Mouse (Mus musculus) midbrain, embryonic 13.5 days (tissue): ENCODE data around the gene Fkbp11. TPM values are rescaled to one million over a fixed set of nuclear protein-coding genes. Genes with fewer than 3 reads are reported as not detected.

Experiments
- ATAC-seq: fragments of 200-750 bp; cut with Nextera tagmentation; 2 replicates; pipeline ENCODE4 v1.8.0; 2017; ENCODE audit warnings: mild to moderate bottlenecking, moderate TSS enrichment, moderate library complexity
- H3K27ac ChIP-seq: fragments of 300-500 bp; sonication (generic); 2 replicates; pipeline ENCODE4 v1.5.1; 2015; ENCODE audit warnings: inconsistent platforms, mild to moderate bottlenecking, moderate library complexity
- H3K27me3 ChIP-seq: fragments of 300-500 bp; sonication (generic); 2 replicates; pipeline ENCODE4 v1.6.1; 2015; ENCODE audit warnings: mild to moderate bottlenecking, inconsistent platforms
- H3K36me3 ChIP-seq: fragments of 300-500 bp; sonication (generic); 2 replicates; pipeline ENCODE4 v1.6.1; 2015; ENCODE audit warnings: mild to moderate bottlenecking, inconsistent platforms
- H3K4me1 ChIP-seq: fragments of 300-500 bp; sonication (generic); replicated peaks from 2 replicates; pipeline ENCODE4 v1.6.1; 2015; ENCODE audit warnings: inconsistent platforms
- H3K4me2 ChIP-seq: fragments of 300-500 bp; sonication (generic); replicated peaks from 2 replicates; pipeline ENCODE4 v1.6.1; 2015; ENCODE audit warnings: moderate library complexity, mild to moderate bottlenecking, inconsistent platforms
- H3K4me3 ChIP-seq: fragments of 300-500 bp; sonication (generic); replicated peaks from 2 replicates; pipeline ENCODE4 v1.5.1; 2015; ENCODE audit warnings: mild to moderate bottlenecking, inconsistent platforms
- H3K9ac ChIP-seq: fragments of 300-500 bp; sonication (generic); replicated peaks from 2 replicates; pipeline ENCODE4 v1.6.1; 2015; ENCODE audit warnings: mild to moderate bottlenecking, inconsistent platforms
- H3K9me3 ChIP-seq: fragments of 300-500 bp; sonication (generic); 2 replicates; pipeline ENCODE4 v1.6.1; 2016; ENCODE audit warnings: mild to moderate bottlenecking, inconsistent platforms
- WGBS: fragments of 180-500 bp; shearing (Covaris S2); methylation state at CpG from one replicate; pipeline ENCODE4 v1.1.7; 2015; 5-methylcytosine and 5-hydroxymethylcytosine counted together
- polyA plus RNA-seq: library from polyadenylated mRNA; unstranded; fragments of >200 nt; fragmentation: Nextera tagmentation; extraction: Ambion mirVana; gene quantifications from 2 replicates; pipeline ENCODE4 v1.2.1, GENCODE M21; 2015

The Fkbp11 gene
- polyA plus RNA-seq, 1 experiment from 2014 or later: 4.1 TPM

GRCm38 (mm10) chr15:98736521-98736920 is 8.5 kb upstream of the Fkbp11 start:
- no peak overlapping the region for H3K9ac ChIP-seq
- no peak for ATAC-seq
- no peak overlapping the region for H3K4me3 ChIP-seq
- H3K4me1 ChIP-seq: no peaks in the 10 kb centered on the region
- WGBS: 92% methylated on average over 10 of the region's 10 CpGs
- no peaks in the 10 kb centered on the region for H3K9me3 ChIP-seq
- H3K27ac ChIP-seq: no peak overlapping the region
- no peak overlapping the region for H3K4me2 ChIP-seq
- peaks cover 66% of the 10 kb centered on the region for H3K36me3 ChIP-seq
- no peaks in the 10 kb centered on the region for H3K27me3 ChIP-seq

- Histone ChIP-seq H3K9me3 (no peaks in the 10 kb centered on the region), H3K4me3 (no peak overlapping the region), H3K4me2 (no peak overlapping the region), H3K27ac (no peak overlapping the region), H3K27me3 (peaks cover 11% of the 10 kb centered on the region; the same call in 1 of the 2 replicates), H3K4me1 (no peaks in the 10 kb centered on the region), H3K36me3 (peaks cover 42% of the 10 kb centered on the region), H3K9ac (no peak overlapping the region)
- no peak for ATAC-seq
- 91% methylated on average over 5 of the region's 5 CpGs for WGBS
These were observed 6.1 kb upstream of the Fkbp11 start for GRCm38 (mm10) chr15:98733976-98734566.

GRCm38 (mm10) chr15:98733370-98733769 is 5.4 kb upstream of the Fkbp11 start:
- H3K36me3 ChIP-seq: peaks cover 35% of the 10 kb centered on the region
- peaks cover 17% of the 10 kb centered on the region; the same call in 1 of the 2 replicates for H3K27me3 ChIP-seq
- H3K9ac ChIP-seq: no peak overlapping the region
- H3K4me1 ChIP-seq: peaks cover under 1% of the 10 kb centered on the region; the same call in 1 of the 2 replicates
- H3K9me3 ChIP-seq: no peaks in the 10 kb centered on the region
- WGBS: 68% methylated on average over 6 of the region's 6 CpGs
- no peak for ATAC-seq
- H3K4me2 ChIP-seq: no peak overlapping the region
- no peak overlapping the region for H3K27ac ChIP-seq
- no peak overlapping the region for H3K4me3 ChIP-seq

GRCm38 (mm10) chr15:98732006-98732531 is 4.1 kb upstream of the Fkbp11 start:
- H3K4me3 ChIP-seq: no peak overlapping the region
- H3K36me3 ChIP-seq: peaks cover 24% of the 10 kb centered on the region
- no peak overlapping the region for H3K9ac ChIP-seq
- no peaks in the 10 kb centered on the region for H3K9me3 ChIP-seq
- ATAC-seq: no peak
- H3K27me3 ChIP-seq: peaks cover 28% of the 10 kb centered on the region
- H3K4me2 ChIP-seq: no peak overlapping the region
- no peak overlapping the region for H3K27ac ChIP-seq
- peaks cover 14% of the 10 kb centered on the region for H3K4me1 ChIP-seq
- WGBS: 74% methylated on average over 8 of the region's 8 CpGs

GRCm38 (mm10) chr15:98730790-98731189 is 2.8 kb upstream of the Fkbp11 start:
- Histone ChIP-seq H3K9me3 (no peaks in the 10 kb centered on the region), H3K4me3 (no peak overlapping the region), H3K9ac (no peak overlapping the region), H3K4me1 (peaks cover 19% of the 10 kb centered on the region), H3K27me3 (peaks cover 40% of the 10 kb centered on the region), H3K27ac (no peak overlapping the region), H3K4me2 (no peak overlapping the region), H3K36me3 (peaks cover 11% of the 10 kb centered on the region)
- no peak for ATAC-seq
- WGBS: 83% methylated on average over 6 of the region's 6 CpGs

- H3K9ac ChIP-seq: no peak overlapping the region
- peaks cover 5% of the 10 kb centered on the region; the same call in 1 of the 2 replicates for H3K36me3 ChIP-seq
- H3K27me3 ChIP-seq: peaks cover 45% of the 10 kb centered on the region
- WGBS: 80% methylated on average over 7 of the region's 7 CpGs
- H3K4me2 ChIP-seq: no peak overlapping the region
- H3K9me3 ChIP-seq: no peaks in the 10 kb centered on the region
- H3K27ac ChIP-seq: no peak overlapping the region
- no peak overlapping the region for H3K4me3 ChIP-seq
- H3K4me1 ChIP-seq: peaks cover 19% of the 10 kb centered on the region
- no peak for ATAC-seq
These were observed 2.0 kb upstream of the Fkbp11 start for GRCm38 (mm10) chr15:98729791-98730545.

GRCm38 (mm10) chr15:98728366-98728765 is 368 bp upstream of the Fkbp11 start:
- Histone ChIP-seq H3K36me3 (no peaks in the 10 kb centered on the region), H3K4me3 (0 out of 2 replicates have a peak overlapping the region, but pooled peaks have one; percentile 43), H3K9me3 (no peaks in the 10 kb centered on the region), H3K27me3 (peaks cover 51% of the 10 kb centered on the region), H3K4me2 (peak overlapping the region; percentile 81), H3K27ac (no peak overlapping the region), H3K9ac (no peak overlapping the region), H3K4me1 (peaks cover 28% of the 10 kb centered on the region)
- WGBS: 42% methylated on average over 9 of the region's 9 CpGs
- ATAC-seq: 0 out of 2 replicates have a peak, but pooled peaks have one; percentile 10

- WGBS: 49% methylated on average over 7 of the region's 7 CpGs
- H3K4me2 ChIP-seq: peak overlapping the region; percentile 81
These were observed 1.3 kb downstream of the Fkbp11 start for GRCm38 (mm10) chr15:98726746-98727145.

GRCm38 (mm10) chr15:98726079-98726478 is 1.9 kb downstream of the Fkbp11 start:
- no peak for ATAC-seq
- Histone ChIP-seq H3K9me3 (no peaks in the 10 kb centered on the region), H3K9ac (no peak overlapping the region), H3K4me2 (no peak overlapping the region), H3K4me3 (no peak overlapping the region), H3K4me1 (peaks cover 28% of the 10 kb centered on the region), H3K27me3 (peaks cover 59% of the 10 kb centered on the region), H3K27ac (no peak overlapping the region), H3K36me3 (no peaks in the 10 kb centered on the region)
- 80% methylated on average over 4 of the region's 4 CpGs for WGBS

More at GRCm38 (mm10) chr15:98726746-98727145, 1.3 kb downstream of the Fkbp11 start:
- Histone ChIP-seq H3K4me3 (peak overlapping the region; percentile 43), H3K27me3 (peaks cover 59% of the 10 kb centered on the region), H3K27ac (no peak overlapping the region), H3K9me3 (no peaks in the 10 kb centered on the region), H3K4me1 (peaks cover 28% of the 10 kb centered on the region), H3K36me3 (no peaks in the 10 kb centered on the region), H3K9ac (no peak overlapping the region)
- no peak for ATAC-seq

- ATAC-seq: no peak
- no peaks in the 10 kb centered on the region for H3K9me3 ChIP-seq
- no peak overlapping the region for H3K27ac ChIP-seq
- H3K4me3 ChIP-seq: no peak overlapping the region
- no peaks in the 10 kb centered on the region for H3K36me3 ChIP-seq
- H3K9ac ChIP-seq: no peak overlapping the region
- H3K4me2 ChIP-seq: no peak overlapping the region; the same call in 1 of the 2 replicates
- 35% methylated on average over 19 of the region's 19 CpGs for WGBS
- H3K27me3 ChIP-seq: peaks cover 55% of the 10 kb centered on the region
- peaks cover 28% of the 10 kb centered on the region for H3K4me1 ChIP-seq
These were observed 3.6 kb downstream of the Fkbp11 start for GRCm38 (mm10) chr15:98724441-98724840.

- no peak overlapping the region for H3K27ac ChIP-seq
- WGBS: 69% methylated on average over 14 of the region's 14 CpGs
- no peak overlapping the region for H3K4me3 ChIP-seq
- H3K9me3 ChIP-seq: no peaks in the 10 kb centered on the region
- H3K4me2 ChIP-seq: no peak overlapping the region
- no peaks in the 10 kb centered on the region for H3K36me3 ChIP-seq
- no peak overlapping the region for H3K9ac ChIP-seq
- H3K4me1 ChIP-seq: peaks cover 22% of the 10 kb centered on the region
- ATAC-seq: no peak
- H3K27me3 ChIP-seq: peaks cover 40% of the 10 kb centered on the region
These were observed 5.1 kb downstream of the Fkbp11 start for GRCm38 (mm10) chr15:98722854-98723253.

GRCm38 (mm10) chr15:98722191-98722590 is 5.8 kb downstream of the Fkbp11 start:
- no peak for ATAC-seq
- no peak overlapping the region for H3K27ac ChIP-seq
- WGBS: 83% methylated on average over 8 of the region's 8 CpGs

More at GRCm38 (mm10) chr15:98722191-98722590, 5.8 kb downstream of the Fkbp11 start:
- H3K4me1 ChIP-seq: peaks cover 16% of the 10 kb centered on the region
- no peak overlapping the region for H3K9ac ChIP-seq
- H3K36me3 ChIP-seq: no peaks in the 10 kb centered on the region
- H3K9me3 ChIP-seq: no peaks in the 10 kb centered on the region
- no peak overlapping the region for H3K4me3 ChIP-seq
- H3K4me2 ChIP-seq: no peak overlapping the region
- H3K27me3 ChIP-seq: peaks cover 36% of the 10 kb centered on the region
